Mouse (Mus musculus) heart, postnatal 0 days (tissue): Measurements from ENCODE around the gene Tmem206.

Experiments
- CTCF ChIP-seq: IDR thresholded peaks from 2 replicates; pipeline ENCODE4 v1.5.1; 2016; ENCODE audit warnings: antibody characterized with exemption, control low read depth, low read depth
- EP300 ChIP-seq: IDR thresholded peaks from 2 replicates; pipeline ENCODE4 v1.6.1; 2016; ENCODE audit warnings: antibody characterized with exemption, low read depth

DNA sequence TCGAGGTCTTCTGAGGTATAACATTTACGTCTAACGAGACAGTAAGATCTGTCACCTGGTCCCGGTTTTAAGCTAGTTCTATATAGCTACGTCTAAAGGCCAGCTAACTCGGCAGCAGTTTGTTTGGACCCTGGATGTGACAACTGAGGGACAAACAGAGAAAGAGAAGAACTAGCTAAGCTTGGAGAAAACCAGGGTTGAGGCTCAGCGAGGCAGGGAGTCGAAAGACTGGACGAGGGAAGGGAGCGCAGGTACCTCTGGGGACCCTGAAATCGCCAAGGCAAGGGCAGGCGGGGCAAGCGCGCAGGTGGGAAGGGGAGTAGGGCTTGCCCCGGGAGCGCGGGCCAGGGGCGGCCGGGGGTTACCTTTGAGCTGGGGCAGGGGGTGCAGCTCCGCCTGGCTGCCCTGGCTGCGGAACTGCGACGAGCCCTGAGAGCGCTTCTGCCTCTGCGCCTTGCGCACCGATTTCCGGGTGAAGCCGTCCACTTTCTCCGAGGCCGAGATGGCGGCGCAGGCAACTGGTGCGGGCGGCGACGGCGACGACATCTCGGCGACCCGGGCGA is 70.2 kb downstream of the Tmem206 start:
- TF ChIP-seq CTCF, result no peak
- no peak for TF ChIP-seq EP300
